Mouse (Mus musculus): ENCODE measurements around the gene Zfp109.
"Not testable (repeated sequence)": the region's sequence is repeated elsewhere in the genome, so short reads cannot be mapped to it uniquely, and the experiment has no call there.

The Zfp109 gene

DNA sequence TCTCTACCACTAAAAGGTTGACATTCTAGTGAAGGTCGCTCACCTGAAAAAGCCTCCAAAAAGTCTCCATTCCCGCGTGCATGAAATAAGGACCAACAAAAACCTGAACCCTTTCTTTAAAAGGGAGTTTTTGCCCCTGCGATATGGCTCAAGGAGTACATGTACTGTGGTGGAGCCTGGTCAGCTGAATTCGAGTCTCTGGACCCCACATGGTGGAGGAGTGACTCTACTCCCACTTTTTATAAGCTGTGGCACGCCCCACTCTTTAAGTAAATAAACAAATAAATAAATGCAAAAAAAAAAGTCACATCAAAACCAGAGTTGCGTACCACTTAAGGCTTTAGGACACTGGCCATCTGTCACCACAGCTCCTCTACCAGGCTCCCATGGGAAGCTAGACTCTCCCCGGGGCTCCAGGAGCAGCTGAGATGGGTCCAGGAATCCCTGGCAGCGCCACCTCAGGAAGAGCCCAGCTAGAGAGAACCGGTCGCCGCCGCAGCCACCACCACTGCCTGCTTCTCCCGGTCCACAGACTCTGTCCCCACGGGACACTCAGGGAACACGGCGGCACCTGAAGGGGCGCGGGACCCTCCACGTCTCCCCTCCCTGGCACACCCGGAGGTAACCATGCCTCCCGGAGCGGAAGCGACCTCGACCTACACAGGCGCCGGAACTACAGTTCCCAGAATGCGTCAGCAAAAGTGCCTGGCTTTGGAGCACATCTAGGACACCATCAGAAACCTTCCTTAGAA is at the start of gene Zfp109:
Gene Zfp109, minus strand, starts transcription at position 521 of the 752 bp plus-strand sequence.
- DNase-seq (ENCODE audit: low read depth, low spot score) = peak; percentile 42

DNA sequence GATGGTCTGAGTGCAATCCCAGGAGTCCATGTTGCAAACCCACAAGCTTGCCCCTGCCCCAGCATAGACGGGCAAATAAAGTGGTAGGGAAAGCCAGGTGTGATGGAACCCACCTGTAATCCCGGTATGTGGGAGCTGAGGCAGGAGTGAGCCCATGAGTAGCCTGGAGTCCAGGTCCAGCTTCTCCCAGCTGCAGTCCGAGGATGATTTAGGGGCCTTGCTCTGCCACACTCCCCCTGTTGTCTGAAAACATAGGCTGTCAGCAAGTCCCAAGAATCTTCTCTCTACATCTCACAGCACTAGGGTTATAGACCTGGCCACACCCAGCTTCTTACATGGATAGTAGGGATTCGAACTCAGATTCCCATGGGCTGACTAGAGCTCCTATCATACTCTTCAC is 49.6 kb upstream of the Zfp109 start:
- no peak for DNase-seq (ENCODE audit: low read depth, low spot score)

DNA sequence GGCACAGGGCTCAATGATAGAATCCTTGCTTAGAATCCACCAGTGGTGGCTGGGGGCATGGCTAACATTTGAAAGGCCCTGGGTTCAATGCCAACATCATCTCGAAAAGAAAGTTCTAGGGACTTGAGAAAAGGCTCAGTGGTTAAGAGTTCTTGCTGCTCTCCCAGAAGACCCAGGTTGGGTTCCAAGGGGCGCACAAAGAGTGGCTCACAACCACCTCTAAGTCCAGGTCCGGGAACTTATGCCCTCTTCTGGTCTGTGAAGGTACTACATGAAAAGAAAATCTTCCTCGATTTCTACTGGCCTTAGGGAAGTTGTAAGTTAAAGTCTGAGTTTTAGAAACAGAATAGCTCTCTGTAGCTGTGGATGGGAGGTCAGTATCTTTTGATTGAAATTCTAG is 48.7 kb upstream of the Zfp109 start:
- DNase-seq (ENCODE audit: low read depth, low spot score) = no peak

DNA sequence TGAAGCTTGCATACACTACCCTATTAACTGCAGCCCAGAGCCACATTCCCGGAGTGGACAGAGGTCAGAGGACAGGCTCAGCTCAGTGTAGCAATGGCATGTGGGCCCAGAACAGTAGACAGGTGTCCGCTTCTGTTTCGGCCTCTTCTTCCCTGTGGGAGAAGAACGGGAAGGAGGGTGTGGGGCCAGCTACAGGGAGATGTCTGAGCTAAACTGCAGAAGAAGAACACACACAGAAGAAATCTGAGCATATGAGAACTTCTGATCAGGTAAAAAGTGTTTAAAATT is 43.4 kb upstream of the Zfp109 start:
- DNase-seq (ENCODE audit: low read depth, low spot score) = no peak

DNA sequence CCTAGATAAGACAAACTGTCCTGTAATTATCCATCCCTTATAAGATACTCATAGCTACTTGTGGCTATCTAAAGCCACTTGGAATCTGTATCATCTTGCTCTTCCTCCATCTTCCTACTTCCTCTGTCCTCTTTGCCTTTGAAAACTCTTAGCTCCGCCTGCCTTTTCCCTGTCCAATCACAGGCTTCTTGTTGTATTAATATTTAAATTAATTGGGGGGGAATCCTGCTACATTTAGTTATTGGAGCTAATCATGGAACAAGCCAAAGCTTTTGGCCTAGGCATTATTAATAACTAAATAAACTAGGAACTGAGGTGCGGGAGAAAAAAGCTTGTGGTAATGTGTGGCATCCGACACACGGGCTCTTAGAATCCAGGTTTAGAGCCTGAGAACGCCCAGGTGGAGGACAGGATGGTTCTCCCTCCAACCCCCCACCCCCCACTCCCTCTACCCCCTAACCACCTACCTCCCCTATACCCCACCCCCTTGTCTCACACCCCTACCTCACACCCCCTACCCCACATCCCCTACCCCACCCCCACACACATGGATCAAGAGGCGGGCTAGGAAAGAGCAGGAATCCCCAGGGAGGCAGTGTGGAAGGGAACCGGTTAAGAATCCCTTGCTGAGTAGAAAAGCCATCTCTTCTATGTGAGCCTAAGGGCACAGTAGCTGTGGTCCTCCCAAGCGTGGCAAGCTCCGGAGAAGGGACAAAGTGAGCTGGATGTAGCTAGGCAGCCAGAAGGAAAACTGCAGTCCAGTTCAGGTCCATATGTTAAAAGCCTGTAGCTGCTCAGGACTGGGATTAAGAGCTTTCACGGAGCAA is 42.9 kb upstream of the Zfp109 start:
- DNase-seq (ENCODE audit: low read depth, low spot score) = no peak

DNA sequence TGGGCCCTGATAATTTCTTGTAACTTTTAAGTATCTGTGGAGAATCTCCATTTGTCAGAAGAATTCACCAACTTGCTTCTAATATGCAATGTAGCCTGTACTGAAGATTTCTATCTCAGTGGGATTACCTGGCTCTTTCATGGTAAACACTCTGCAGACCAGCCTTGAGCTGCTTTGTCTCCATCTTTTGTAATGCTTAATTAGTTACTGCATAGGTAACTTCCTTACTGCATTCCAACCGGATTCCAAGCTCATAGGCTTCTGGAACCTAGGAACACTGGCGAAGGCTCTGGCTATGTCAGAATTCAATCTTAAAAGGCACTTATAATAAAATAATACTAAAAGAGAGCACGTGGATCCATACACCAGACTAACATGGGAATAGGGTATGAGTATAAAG is 41.4 kb upstream of the Zfp109 start:
- DNase-seq (ENCODE audit: low read depth, low spot score) = not testable (repeated sequence)

DNA sequence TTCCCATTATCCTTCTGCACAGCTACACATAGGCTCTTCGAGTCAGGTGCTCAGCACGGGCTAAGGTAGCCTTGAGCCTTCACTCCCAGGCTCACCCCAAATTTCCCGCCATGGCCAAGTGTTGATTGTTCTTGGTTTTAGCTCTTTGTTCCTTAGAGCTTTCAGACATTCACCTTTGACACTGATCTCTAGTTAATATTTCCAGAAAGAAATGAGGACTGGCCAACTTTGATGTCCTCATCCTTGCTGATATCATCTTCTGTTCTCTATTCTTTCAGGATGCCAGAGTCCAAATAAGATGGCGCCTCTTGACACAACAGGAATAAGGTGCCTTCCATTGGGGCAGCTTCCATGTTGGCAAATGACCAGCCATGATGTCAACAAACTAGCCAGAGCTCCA is 37.1 kb upstream of the Zfp109 start:
- no peak for DNase-seq (ENCODE audit: low read depth, low spot score)

DNA sequence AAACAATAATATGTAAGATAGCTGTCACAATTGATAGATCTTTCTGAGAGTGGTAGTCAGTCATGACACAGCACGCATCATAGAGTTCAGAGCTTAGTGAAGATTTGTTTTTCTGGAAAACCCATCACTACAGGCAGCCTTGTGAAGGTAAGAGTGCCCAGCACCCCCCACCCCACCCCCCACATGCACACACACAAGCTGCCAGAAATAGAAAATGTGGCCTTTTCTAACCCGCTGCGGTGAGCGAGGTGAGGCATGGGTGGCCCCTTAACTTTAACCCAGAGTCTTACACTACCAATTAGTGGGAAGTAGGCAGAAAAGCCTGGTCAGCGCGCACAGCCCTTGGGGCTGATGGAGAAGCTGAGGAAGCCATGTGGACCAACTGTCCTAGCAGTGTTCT is 33.8 kb upstream of the Zfp109 start:
- DNase-seq (ENCODE audit: low read depth, low spot score) = no peak

DNA sequence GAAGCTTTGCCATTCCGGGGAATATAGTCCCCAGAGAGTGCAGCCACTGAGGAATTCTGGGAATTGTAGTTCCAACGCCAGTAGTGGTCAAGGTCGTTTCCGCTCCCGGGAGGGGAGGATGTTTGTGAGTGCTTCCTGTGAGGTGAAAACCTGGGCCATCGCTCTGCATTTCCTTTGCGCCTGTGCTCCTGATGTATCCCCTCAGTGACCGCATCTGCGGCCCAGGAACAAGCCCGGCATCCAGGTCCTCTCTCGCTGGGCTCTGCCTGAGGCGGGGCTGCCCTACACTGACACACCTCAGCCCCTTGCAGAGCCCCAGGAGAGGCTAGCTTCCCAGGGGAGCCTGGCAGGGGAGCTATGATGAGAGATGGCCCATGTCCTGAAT is 32.9 kb upstream of the Zfp109 start, which contains the start of gene Zfp93:
Gene Zfp93, plus strand, starts transcription at position 133 of the 385 bp plus-strand sequence.
- DNase-seq (ENCODE audit: low read depth, low spot score) = peak; percentile 76

DNA sequence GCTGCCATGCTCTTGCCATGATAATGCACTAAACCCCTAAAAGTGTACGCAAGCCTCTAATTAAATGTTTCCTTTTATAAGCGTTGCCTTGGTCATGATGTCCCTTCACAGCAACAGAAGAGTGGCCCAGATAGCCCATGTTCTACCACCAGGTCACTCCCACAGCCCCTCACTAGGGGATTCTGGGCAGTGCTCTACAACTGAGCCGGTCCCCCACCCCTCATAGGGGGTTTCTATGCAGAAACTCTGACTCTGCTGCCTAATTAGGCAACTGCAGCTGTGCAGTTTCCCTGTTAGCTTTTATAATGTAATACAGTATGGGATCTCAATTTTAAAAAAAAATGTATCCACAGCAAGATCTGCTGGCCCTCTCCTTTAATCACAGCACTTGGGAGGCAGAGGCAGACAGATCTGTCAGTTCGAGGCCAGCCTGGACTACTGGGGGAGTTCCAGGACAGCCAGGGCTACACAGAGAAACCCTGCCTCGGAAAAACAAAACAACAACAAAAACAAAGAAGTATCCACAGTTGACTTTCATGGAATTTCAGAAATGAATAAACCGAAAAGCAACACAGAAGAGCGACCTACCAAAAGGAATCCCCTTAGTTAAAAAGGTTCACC is 32.4 kb upstream of the Zfp109 start:
- no peak for DNase-seq (ENCODE audit: low read depth, low spot score)

DNA sequence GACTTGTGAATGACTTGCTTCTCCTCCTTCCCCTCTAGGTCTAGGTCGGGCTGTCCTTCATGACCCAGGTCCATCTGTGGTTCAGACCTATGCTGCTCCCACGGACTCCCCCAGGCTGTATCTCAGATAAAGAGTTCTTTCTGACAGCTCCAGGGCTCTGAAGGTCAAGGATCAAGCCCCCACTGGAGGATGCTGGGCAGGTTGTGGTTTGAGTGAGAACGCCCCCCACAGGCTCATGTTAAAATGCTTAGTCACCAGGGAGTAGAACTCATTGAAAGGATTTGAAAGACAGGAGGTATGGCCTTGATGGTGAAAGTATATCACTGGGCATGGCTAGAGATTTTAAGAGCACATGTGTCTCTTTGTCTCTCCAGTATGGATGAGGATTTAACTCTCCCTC is 31.9 kb upstream of the Zfp109 start:
- no peak for DNase-seq (ENCODE audit: low read depth, low spot score)

DNA sequence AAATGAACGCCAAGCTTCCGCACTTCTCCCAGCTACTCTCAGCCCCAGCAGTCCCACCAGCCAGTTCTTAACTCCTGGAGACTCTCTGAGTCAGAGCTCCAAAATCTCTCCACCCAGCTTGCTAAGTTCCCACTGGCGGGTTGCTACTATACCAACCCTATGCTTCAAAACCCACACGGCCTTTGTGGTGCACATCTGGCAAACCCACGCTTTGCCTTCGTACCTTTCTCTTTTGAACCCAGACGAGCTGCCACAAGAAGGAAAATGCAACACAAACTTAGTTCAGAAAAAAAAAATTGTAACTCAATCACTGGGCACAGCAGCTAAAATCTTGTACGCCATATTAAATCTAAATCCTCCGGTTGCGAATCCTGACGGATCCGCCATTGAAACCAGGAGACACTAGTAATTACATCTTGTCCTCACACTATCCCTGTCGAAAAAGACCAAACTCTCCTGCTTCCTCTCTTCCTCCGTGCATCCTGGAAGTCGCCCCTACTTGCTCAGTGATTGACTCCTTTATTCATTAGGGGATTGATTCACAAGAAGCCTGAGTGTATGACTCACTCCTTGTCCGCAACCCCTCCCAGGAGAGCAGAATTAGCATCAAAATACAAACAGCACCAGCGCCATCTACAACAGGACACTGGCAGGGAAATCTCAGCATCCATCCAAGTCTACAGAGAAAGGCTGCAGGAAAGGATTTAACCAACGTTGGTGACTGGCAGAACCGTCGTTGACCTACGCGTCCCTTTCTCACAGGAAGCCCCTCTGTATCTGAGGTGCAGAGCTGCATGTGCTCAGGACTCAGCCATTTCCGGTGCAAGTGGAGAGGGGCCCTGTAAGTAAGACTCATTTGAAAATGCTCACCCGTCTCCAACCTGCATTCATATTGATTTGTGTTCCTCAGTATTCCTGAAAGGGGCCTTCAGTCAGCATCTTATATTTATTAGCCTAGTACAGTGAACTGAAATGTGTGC is 31.1 kb upstream of the Zfp109 start:
- no peak for DNase-seq (ENCODE audit: low read depth, low spot score)

DNA sequence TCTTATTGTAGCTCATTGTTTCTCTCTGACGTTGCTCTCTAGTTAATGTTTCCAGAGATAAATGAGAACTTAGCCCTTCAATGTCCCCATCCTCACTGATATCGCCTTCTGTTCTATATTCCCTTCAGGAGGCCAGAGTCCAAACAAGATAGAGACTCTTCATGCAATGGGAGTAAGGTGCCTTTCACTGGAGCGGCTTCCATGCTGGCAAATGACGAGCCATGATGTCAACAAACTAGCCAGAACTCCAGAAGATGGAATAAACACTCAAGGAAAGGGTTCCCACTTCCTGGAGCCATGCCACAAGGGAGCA is 22.6 kb upstream of the Zfp109 start:
- no peak for DNase-seq (ENCODE audit: low read depth, low spot score)

DNA sequence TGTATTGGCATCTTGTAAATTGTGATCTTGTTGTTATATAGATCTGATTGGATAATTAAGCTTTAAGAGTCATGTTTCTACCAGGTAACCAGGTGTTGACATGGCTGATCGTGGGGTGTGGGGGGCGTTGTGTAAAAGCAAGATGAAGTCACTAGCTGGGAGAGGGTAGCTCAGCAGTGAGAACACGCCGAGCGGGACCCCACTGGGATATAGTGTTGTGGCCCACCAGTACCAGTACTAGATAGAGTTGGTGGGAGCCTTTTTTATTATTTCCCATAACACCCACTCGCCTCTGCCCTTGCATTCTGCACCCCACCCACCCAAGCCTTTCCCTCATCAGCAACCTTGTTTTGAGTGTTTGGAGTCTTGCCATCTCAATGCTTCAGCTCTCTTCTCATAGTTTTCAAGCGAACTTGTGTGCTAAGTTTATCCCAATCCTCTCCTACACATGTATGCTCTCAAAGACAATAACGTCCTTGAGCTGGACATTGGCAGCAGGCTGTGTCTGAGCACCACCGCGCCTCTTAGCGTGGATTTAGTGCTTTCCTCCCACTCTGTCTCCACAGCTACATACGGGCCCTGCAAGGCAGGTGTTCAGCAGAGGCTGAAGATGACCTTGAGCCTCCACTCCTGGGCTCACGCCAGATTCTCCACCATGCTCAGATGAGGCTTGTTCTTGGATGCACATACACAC is 22.1 kb upstream of the Zfp109 start:
- DNase-seq (ENCODE audit: low read depth, low spot score) = no peak

DNA sequence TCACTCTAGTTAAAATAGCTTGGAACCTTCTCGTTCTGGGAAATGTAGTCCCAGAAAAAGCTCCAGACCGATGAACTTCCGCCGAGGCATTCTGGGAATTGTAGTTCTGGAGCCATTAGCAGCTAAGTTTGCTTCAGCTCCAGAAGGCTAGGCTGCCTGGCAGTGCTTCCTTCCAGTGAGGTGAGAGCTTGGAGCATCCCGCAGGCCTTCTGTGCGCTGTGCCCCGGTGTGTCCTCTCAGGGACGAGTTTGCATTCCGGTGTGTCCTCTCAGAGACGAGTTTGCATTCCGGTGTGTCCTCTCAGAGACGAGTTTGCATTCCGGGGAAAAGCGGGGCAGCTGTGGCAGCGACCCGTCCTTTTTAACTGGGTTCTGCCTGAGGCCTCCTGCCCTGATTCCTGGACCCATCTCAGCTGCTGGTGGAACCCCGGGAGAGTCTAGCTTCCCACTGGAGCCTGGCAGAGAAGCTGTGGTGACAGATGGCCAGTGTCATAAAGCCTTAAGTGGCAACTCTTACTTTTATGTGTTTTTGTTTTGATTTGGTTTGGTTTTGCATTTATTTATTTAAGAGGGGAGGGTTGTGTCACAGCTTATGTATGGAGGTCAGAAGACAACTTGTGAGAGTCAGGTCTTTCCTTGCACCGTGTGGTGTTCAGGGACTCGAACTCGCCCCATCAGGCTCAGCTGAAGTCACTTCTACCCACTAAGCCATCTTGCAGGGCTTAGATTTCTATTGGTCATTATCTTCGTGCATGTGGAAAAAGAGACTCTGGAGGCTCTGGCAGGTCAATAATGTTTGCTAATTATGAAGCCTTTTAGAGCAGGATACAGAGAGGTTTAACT is 17.5 kb upstream of the Zfp109 start, which contains the start of gene Zfp108:
Gene Zfp108, plus strand, starts transcription at position 162 of the 842 bp plus-strand sequence.
- DNase-seq (ENCODE audit: low read depth, low spot score) = peak; percentile 84

DNA sequence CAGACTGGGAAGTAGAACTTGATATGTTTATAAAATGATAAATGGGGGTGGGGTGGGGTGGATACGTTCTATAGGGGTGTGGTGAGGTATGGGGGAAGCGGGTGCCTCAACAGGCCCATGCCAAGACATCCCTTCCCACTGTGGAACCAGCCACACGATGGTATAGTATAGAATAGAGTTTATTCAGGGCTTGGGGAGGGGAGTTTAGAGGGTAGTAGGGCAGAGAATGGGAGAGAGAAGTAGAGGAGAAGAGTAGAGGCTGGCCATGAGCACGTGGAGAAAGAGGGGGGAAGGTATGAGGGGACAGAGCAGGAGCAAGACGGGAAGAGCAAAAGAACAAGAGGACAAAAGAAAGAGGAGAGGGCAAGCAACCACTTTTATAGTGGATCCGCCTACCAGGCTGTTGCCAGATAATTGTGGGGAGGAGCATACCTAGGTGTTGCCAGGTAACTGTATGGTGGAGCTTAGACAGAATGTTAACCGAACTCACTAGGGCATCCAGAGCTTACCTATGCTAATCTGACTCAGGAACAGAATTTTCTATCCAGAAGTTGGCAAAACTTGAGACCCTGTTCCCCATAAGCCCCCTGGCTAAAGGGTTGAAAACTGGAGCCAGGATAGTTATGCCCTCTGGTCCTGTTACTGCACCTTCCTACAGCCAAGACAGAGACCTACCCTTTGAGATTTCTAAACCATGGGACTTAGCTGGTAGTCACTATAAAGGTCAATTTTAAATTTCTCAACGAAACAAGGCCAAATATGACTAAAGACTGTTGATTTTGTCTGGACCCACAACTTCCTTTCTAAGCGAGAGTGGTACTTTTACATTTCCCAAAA is 16.6 kb upstream of the Zfp109 start:
- DNase-seq (ENCODE audit: low read depth, low spot score) = no peak

DNA sequence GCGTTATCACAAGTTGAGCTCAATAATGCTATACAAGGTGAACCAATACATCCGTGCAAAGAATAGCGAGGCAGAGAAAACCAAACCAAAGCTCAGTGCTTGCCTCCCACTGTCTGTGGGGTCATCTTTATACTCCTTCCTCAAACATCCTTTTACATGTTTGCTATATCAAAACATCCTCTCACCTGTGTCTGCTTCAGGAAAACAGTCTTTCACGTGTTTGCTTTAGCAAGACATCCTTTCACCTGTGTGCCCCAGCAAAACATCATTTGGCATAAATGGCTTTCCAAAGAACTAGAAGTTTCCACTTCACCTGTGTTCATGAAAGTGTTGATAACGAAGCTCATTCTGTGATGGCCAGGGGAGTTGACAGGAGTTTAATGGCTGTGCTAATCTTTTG is 26.0 kb downstream of the Zfp109 start, which contains the start of gene Zfp111:
Gene Zfp111, minus strand, starts transcription at position 101 of the 400 bp plus-strand sequence.
- no peak for DNase-seq (ENCODE audit: low read depth, low spot score)

DNA sequence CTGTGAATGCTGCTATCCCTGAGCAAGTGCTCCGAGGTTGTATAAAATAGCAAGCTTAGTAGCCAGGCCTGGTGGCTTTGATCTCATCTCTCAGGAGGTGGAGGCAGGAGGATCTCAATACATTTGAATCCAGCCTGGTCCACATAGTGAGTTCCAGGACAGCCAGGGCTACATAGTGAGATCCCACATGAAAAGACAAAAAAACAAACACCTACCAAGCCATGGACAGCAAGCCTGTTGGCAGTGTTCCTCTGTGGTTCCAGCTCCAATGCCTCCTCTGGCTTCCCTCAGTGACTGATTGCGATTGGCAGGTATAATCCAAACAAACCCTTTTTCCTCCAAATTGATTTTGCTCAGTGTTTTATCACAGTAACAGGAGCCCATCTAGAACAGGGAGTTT is 27.1 kb downstream of the Zfp109 start:
- DNase-seq (ENCODE audit: low read depth, low spot score) = no peak

DNA sequence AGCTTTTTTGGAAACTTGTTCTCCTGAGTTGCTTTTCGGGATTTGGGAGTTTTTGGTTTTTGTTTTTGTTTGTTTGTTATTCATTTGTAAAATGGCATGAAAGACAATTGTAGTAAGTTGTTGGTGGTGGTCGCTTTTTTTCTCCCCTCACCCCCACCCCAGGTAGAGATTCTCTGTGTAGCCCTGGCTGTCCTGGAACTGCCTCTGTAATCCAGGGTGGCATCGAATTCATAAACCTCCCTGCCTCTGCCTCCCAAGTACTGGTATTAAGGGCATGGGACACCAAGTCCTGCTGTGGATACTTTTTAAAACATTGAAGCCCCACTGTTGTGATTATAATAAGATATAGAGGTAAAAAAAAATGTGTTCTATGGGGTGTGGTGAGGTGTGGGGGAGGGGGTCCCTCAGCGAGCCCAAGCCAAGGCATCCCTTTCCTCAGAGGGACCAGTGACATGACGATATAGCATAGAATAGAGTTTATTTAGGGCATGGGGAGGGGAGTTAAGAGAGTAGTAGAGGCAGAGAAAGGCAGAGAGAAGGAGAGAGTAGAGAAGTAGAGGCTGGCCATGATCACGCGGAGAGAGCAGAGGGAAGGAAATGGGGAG is 29.0 kb downstream of the Zfp109 start:
- DNase-seq (ENCODE audit: low read depth, low spot score) = no peak
